Mouse (Mus musculus): ENCODE measurements around the gene Chid1. TPM values are rescaled to one million over a fixed set of nuclear protein-coding genes. Genes with fewer than 3 reads are reported as not detected.

The Chid1 gene
- 10 to 100 TPM; 18.7 to 24.5 TPM for total RNA-seq (2023)

GRCm38 (mm10) chr7:141539556-141540311, at the start of gene Chid1:
Gene Chid1 (minus strand): TSS chr7:141539857.

GRCm38 (mm10) chr7:141561682-141562391, 22.2 kb upstream of the Chid1 start, which contains the start of gene Ap2a2:
Gene Ap2a2 (plus strand): TSS chr7:141562173.

GRCm38 (mm10) chr7:141475011-141475804, 64.4 kb downstream of the Chid1 start, which contains the start of the genes Polr2l and Tspan4:
Gene Polr2l (minus strand): TSS chr7:141475132.
Gene Tspan4 (plus strand): TSS chr7:141475240.

GRCm38 (mm10) chr7:141467230-141468030, 72.2 kb downstream of the Chid1 start, which contains the start of gene Cd151:
Gene Cd151 (plus strand): TSS chr7:141467392.

GRCm38 (mm10) chr7:141460391-141461113, 79.1 kb downstream of the Chid1 start, which contains the start of gene Cracr2b:
Gene Cracr2b (plus strand): TSS chr7:141461094.

GRCm38 (mm10) chr7:141454967-141455551, 84.6 kb downstream of the Chid1 start, which contains the start of gene Pnpla2:
Gene Pnpla2 (plus strand): TSS chr7:141455198.

GRCm38 (mm10) chr7:141447110-141447991, 92.3 kb downstream of the Chid1 start, which contains the start of gene Rplp2:
Gene Rplp2 (plus strand): TSS chr7:141447370.

GRCm38 (mm10) chr7:141443828-141444237, 95.8 kb downstream of the Chid1 start, which contains the start of gene Pidd1:
Gene Pidd1 (minus strand): TSS chr7:141444025.

Other genes starting within 250 kb of the Chid1 start
- not detected for gene Drd4, start 247.9 kb downstream of the Chid1 start, total RNA-seq (2023)
- 10 to 100 TPM; 44.0 to 45.2 TPM for gene Deaf1, start 212.2 kb downstream of the Chid1 start, total RNA-seq (2023)
- 10 to 100 TPM; 21.6 to 30.3 TPM for gene Tmem80, start 212.1 kb downstream of the Chid1 start, total RNA-seq (2023)
- gene Eps8l2, start 201.0 kb downstream of the Chid1 start, total RNA-seq (2023) = under 1 TPM; 0.24 to 0.84 TPM
- gene Taldo1, start 147.7 kb downstream of the Chid1 start, total RNA-seq (2023) = 100 to 1,000 TPM; 146 to 150 TPM
- 10 to 100 TPM; 31.8 to 46.1 TPM for gene Gatd1, start 125.7 kb downstream of the Chid1 start, total RNA-seq (2023)
- gene Cend1, start 110.4 kb downstream of the Chid1 start, total RNA-seq (2023) = not detected
- 10 to 100 TPM; 45.5 to 49.9 TPM for gene Slc25a22, start 102.0 kb downstream of the Chid1 start, total RNA-seq (2023)
- 1 to 10 TPM; 5.9 to 6.3 TPM for gene Pidd1, start 95.8 kb downstream of the Chid1 start, total RNA-seq (2023)
- 1,000 to 10,000 TPM; 2,341 to 2,386 TPM for gene Rplp2, start 92.5 kb downstream of the Chid1 start, total RNA-seq (2023)
- 10 to 100 TPM; 54.1 to 58.8 TPM for gene Pnpla2, start 84.7 kb downstream of the Chid1 start, total RNA-seq (2023)
- gene Cracr2b, start 78.8 kb downstream of the Chid1 start, total RNA-seq (2023) = not detected
- gene Cd151, start 72.5 kb downstream of the Chid1 start, total RNA-seq (2023) = 10 to 100 TPM; 11.2 to 17.5 TPM
- gene Polr2l, start 64.7 kb downstream of the Chid1 start, total RNA-seq (2023) = 10 to 100 TPM; 18.6 to 21.3 TPM
- under 1 TPM in 1 of 2 experiments, not detected in 1; 0.99 TPM for gene Tspan4, start 64.6 kb downstream of the Chid1 start, total RNA-seq (2023)
- 10 to 100 TPM; 43.5 to 45.4 TPM for gene Ap2a2, start 22.3 kb upstream of the Chid1 start, total RNA-seq (2023)
- not detected for gene Muc6, start 115.5 kb upstream of the Chid1 start, total RNA-seq (2023)
- gene Muc2, start 150.5 kb upstream of the Chid1 start, total RNA-seq (2023) = not detected
- gene Muc5ac, start 249.1 kb upstream of the Chid1 start, total RNA-seq (2023) = not detected